Mouse (Mus musculus): Measurements from ENCODE around the gene Gm5155. TPM values are rescaled to one million over a fixed set of nuclear protein-coding genes. Genes with fewer than 3 reads are reported as not detected.
"Not testable (repeated sequence)": the region's sequence is repeated elsewhere in the genome, so short reads cannot be mapped to it uniquely, and the experiment has no call there.

Gm5155 gene
- polyA plus RNA-seq (2015; fragmentation: Nextera tagmentation; extraction: Ambion mirVana) = not detected in 2 replicates

GRCm38 (mm10) chr7:17871467-17871866 is at the start of gene Gm5155:
TSS of gene Gm5155 (plus strand) at chr7:17871767.
- H3K27me3 ChIP-seq = no peaks in the 10 kb centered on the region
- 58% methylated on average over 1 of the region's 1 CpGs for WGBS
- no peaks in the 10 kb centered on the region for H3K4me1 ChIP-seq (replicated peaks)
- no peak within 1 kb of the TSS for H3K4me3 ChIP-seq (replicated peaks)
- H3K4me2 ChIP-seq (replicated peaks) = no peak within 1 kb of the TSS
- no peak for ATAC-seq
- no peak within 1 kb of the TSS for H3K27ac ChIP-seq
- no peaks in the 10 kb centered on the region for H3K36me3 ChIP-seq
- H3K9me3 ChIP-seq = peaks cover 29% of the 10 kb centered on the region
- no peak within 1 kb of the TSS for H3K9ac ChIP-seq (replicated peaks)

- ATAC-seq = no peak
- Histone ChIP-seq H3K4me2 (replicated peaks) (no peak overlapping the region), H3K4me1 (replicated peaks) (no peaks in the 10 kb centered on the region), H3K27ac (no peak overlapping the region), H3K27me3 (no peaks in the 10 kb centered on the region), H3K4me3 (replicated peaks) (no peak overlapping the region), H3K9ac (replicated peaks) (no peak overlapping the region), H3K9me3 (peaks cover 31% of the 10 kb centered on the region), H3K36me3 (no peaks in the 10 kb centered on the region)
- WGBS = 87% methylated on average over 1 of the region's 1 CpGs
Observed at GRCm38 (mm10) chr7:17870776-17871175, 791 bp upstream of the Gm5155 start.

- H3K4me1 ChIP-seq (replicated peaks); H3K36me3 ChIP-seq; H3K4me3 ChIP-seq (replicated peaks); H3K9ac ChIP-seq (replicated peaks); H3K4me2 ChIP-seq (replicated peaks); ATAC-seq; H3K27me3 ChIP-seq; H3K27ac ChIP-seq: not testable (repeated sequence)
- H3K9me3 ChIP-seq = peaks cover 32% of the 10 kb centered on the region
- 75% methylated on average over 1 of the region's 1 CpGs for WGBS
Observed at GRCm38 (mm10) chr7:17895341-17895740, 23.8 kb downstream of the Gm5155 start.

GRCm38 (mm10) chr7:17903146-17903915 is 31.8 kb downstream of the Gm5155 start:
- H3K9me3 ChIP-seq = peaks cover 41% of the 10 kb centered on the region
- no peak overlapping the region for H3K27ac ChIP-seq
- no peak overlapping the region for H3K4me2 ChIP-seq (replicated peaks)
- H3K4me1 ChIP-seq (replicated peaks) = no peaks in the 10 kb centered on the region
- no peak for ATAC-seq
- 72% methylated on average over 6 of the region's 6 CpGs for WGBS
- no peak overlapping the region for H3K4me3 ChIP-seq (replicated peaks)
- no peaks in the 10 kb centered on the region for H3K36me3 ChIP-seq
- H3K9ac ChIP-seq (replicated peaks) = no peak overlapping the region
- H3K27me3 ChIP-seq = no peaks in the 10 kb centered on the region

Other genes with a start within 250 kb of the Gm5155 start
- gene Ceacam5, start 158.5 kb upstream of the Gm5155 start, polyA plus RNA-seq (2015; fragmentation: Nextera tagmentation; extraction: Ambion mirVana) = not detected in 2 replicates
- gene Ceacam14, start 59.1 kb upstream of the Gm5155 start, polyA plus RNA-seq (2015; fragmentation: Nextera tagmentation; extraction: Ambion mirVana) = not detected in 2 replicates
- not detected in 2 replicates for gene Ceacam11, start 100.4 kb downstream of the Gm5155 start, polyA plus RNA-seq (2015; fragmentation: Nextera tagmentation; extraction: Ambion mirVana)
- gene Ceacam13, start 138.1 kb downstream of the Gm5155 start, polyA plus RNA-seq (2015; fragmentation: Nextera tagmentation; extraction: Ambion mirVana) = not detected in 2 replicates
- gene Ceacam12, start 194.2 kb downstream of the Gm5155 start, polyA plus RNA-seq (2015; fragmentation: Nextera tagmentation; extraction: Ambion mirVana) = not detected in 2 replicates

Measured in midbrain, embryonic 13.5 days (tissue).